Mouse (Mus musculus) 3134 (cell line): Measurements from ENCODE around the gene Cdx4.

ENCODE experiments used
- DNase-seq: peaks from one replicate; pipeline ENCODE4 v3.0.0-alpha.2; 2011; ENCODE audit warnings: low spot score; ENCODE audit not compliant: insufficient read length; ENCODE audit errors: extremely low read depth

The Cdx4 gene

GRCm38 (mm10) chrX:103374250-103374649, 53.1 kb downstream of the Cdx4 start:
- DNase-seq, result peak; percentile 18
